Mouse (Mus musculus) hindbrain, embryonic 14.5 days (tissue): Measurements from ENCODE around the gene Cryzl1. TPM values are rescaled to one million over a fixed set of nuclear protein-coding genes. Genes with fewer than 3 reads are reported as not detected.
A peak's percentile ranks its signal among the peaks of the same experiment; 100 is the strongest.

ENCODE experiments used
- ATAC-seq: fragments of 200-750 bp; cut with Nextera tagmentation; 2 replicates; pipeline ENCODE4 v1.8.0; 2017; ENCODE audit warnings: moderate number of reproducible peaks, mild to moderate bottlenecking, moderate TSS enrichment, moderate library complexity; ENCODE audit not compliant: low FRiP score
- DNase-seq: peaks from one replicate; pipeline ENCODE4 v3.0.0-alpha.2; 2015; ENCODE audit warnings: low spot score
- H3K27ac ChIP-seq: fragments of 300-500 bp; sonication (generic); 2 replicates; pipeline ENCODE4 v1.5.1; 2014; ENCODE audit warnings: mild to moderate bottlenecking, moderate library complexity
- H3K27me3 ChIP-seq: fragments of 300-500 bp; sonication (generic); 2 replicates; pipeline ENCODE4 v1.6.1; 2014; ENCODE audit warnings: mild to moderate bottlenecking, low read length, mixed read lengths; ENCODE audit not compliant: control insufficient read depth, insufficient read depth
- H3K36me3 ChIP-seq: fragments of 300-500 bp; sonication (generic); replicated peaks from 2 replicates; pipeline ENCODE4 v1.6.1; 2014; ENCODE audit not compliant: control insufficient read depth, insufficient read depth
- H3K4me1 ChIP-seq: fragments of 300-500 bp; sonication (generic); replicated peaks from 2 replicates; pipeline ENCODE4 v1.6.1; 2014; ENCODE audit warnings: antibody characterized with exemption, low read length, mixed read lengths; ENCODE audit not compliant: control insufficient read depth, insufficient read depth
- H3K4me2 ChIP-seq: fragments of 300-500 bp; sonication (generic); replicated peaks from 2 replicates; pipeline ENCODE4 v1.6.1; 2014; ENCODE audit warnings: mild to moderate bottlenecking, moderate library complexity
- H3K4me3 ChIP-seq: fragments of 300-500 bp; sonication (generic); replicated peaks from 2 replicates; pipeline ENCODE4 v1.5.1; 2014; ENCODE audit warnings: mild to moderate bottlenecking, low read length
- H3K9ac ChIP-seq: fragments of 300-500 bp; sonication (generic); 2 replicates; pipeline ENCODE4 v1.6.1; 2014
- H3K9me3 ChIP-seq: fragments of 300-500 bp; sonication (generic); 2 replicates; pipeline ENCODE4 v1.6.1; 2016; ENCODE audit warnings: low read length; ENCODE audit not compliant: control insufficient read depth
- WGBS: fragments of 180-500 bp; shearing (Covaris S2); extraction: QIAGEN DNeasy Blood & Tissue Kit; methylation state at CpG from one replicate; pipeline ENCODE4 v1.1.7; 2014; 5-methylcytosine and 5-hydroxymethylcytosine counted together
- polyA plus RNA-seq: library from polyadenylated mRNA; unstranded; fragments of >200 nt; fragmentation: Nextera tagmentation; extraction: Ambion mirVana; gene quantifications from 2 replicates; pipeline ENCODE4 v1.2.1, GENCODE M21; 2014

The Cryzl1 gene
- polyA plus RNA-seq, 1 experiment from 2014 or later, result 111 TPM

DNA sequence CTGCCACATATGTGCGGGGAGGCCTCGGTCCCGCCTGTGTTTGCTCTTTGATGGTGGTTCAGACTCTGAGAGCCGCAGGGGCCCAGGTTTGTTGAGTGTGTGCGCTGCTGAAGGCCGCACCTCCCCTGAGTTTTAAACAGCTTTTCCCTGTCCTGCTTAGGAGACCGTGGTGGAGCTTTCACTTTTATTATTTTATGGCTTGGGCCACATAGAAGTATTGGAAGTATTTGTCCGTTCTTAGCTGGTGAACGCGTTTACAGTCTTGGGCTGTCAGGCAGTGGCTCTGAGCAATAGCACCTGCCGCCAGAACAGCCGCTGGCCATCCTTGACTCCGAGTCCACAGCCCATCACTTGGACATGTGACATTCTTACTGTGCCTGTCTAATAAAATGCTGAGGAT is 26.9 kb downstream of the Cryzl1 start:
- Histone ChIP-seq H3K9me3 (no peaks in the 10 kb centered on the region), H3K4me3 (no peak overlapping the region), H3K27me3 (no peaks in the 10 kb centered on the region), H3K27ac (no peak overlapping the region), H3K36me3 (peaks cover 91% of the 10 kb centered on the region), H3K4me2 (no peak overlapping the region), H3K4me1 (no peaks in the 10 kb centered on the region), H3K9ac (no peak overlapping the region)
- 90% methylated on average over 13 of the region's 13 CpGs for WGBS
- DNase-seq (no peak), ATAC-seq (no peak)

DNA sequence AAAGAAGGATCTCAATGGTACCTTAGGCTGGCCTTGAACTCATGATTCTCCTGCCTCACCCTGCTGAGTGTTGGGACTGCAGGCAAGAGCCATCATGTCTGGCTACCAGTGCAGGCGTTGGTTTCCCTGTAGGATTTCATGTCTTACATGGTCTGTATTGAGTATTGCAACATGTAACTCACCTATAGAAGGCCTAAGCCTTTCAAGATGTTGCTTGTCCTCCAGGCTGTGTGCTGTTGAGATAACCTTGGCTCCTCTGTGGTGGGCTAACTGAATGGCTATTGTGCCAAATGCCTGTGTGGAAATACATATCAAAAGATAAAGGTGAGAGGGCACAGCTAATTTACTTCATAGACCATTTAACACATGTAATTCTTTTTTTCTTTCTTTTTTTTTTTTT is 29.8 kb downstream of the Cryzl1 start:
- no peak overlapping the region for H3K4me2 ChIP-seq
- H3K4me1 ChIP-seq, result no peaks in the 10 kb centered on the region
- no peaks in the 10 kb centered on the region for H3K9me3 ChIP-seq
- no peak overlapping the region for H3K9ac ChIP-seq
- no peak for ATAC-seq
- no peaks in the 10 kb centered on the region for H3K27me3 ChIP-seq
- peaks cover 80% of the 10 kb centered on the region for H3K36me3 ChIP-seq
- DNase-seq, result no peak
- 94% methylated on average over 1 of the region's 1 CpGs for WGBS
- H3K4me3 ChIP-seq, result no peak overlapping the region
- H3K27ac ChIP-seq, result no peak overlapping the region

DNA sequence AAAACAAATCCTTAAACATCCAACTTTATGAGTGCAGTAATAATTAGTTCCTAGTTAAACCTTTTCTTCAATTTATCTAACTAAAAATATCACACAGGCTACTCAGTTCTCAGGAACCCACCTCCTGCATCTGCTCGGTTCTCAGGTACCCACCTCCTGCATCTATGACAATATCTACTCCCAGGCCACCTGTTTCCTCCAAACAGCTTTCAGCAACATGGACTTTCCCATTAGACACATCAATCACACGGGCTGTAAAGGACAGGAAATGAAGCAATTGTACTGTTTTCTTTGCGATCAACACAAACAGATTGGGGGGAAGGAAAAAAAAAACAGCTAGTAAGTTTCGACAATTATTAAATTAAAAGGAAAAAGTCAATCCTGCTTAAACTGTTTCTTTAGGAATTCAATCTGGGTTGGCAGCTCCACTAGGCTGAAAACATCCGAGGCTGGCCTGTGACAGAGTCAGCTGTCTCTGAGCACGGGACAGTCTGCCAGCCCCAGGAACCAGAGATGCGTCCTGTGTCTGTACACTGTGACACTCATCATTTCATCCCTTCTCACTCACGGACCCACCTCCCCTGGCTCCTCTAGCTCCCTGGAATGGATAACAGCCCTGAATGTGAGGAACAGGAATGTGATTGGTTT is 33.5 kb downstream of the Cryzl1 start:
- H3K36me3 ChIP-seq, result peaks cover 63% of the 10 kb centered on the region

DNA sequence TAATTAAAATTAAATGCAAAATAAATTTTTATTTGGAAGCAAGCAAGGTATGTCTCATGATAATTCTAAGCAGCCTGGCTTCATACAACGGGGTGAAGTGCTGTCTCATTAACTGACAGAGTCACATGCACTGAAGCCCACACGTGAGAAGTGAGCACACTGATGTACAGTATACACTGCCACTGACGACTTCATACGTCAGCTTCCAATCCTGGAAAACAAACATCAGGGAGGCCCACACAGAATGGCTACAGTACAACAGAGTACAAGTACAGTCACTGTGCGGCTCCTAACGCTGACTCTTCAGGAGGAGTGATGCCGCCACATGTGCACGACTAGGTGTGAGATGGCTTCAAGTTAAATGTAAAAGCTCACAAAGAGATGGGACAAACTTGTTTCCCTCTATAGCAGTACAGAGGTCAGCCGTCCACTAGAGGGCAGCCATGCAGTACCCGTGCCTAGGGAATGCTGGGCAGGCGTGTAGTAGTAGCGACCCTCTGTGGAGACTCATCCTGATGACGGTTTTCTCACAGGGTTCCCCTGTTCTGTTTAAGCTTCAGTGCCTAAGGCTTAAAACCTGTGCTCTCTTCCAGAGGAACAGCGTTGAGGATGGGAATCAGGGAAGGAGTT is 34.2 kb downstream of the Cryzl1 start:
- Histone ChIP-seq H3K9ac (no peak overlapping the region), H3K4me2 (no peak overlapping the region), H3K4me1 (0 out of 2 replicates have a peak, but pooled peaks cover 5% of the 10 kb centered on the region), H3K4me3 (no peak overlapping the region), H3K9me3 (no peaks in the 10 kb centered on the region), H3K27ac (0 out of 2 replicates have a peak overlapping the region, but pooled peaks have one; percentile 27), H3K36me3 (peaks cover 60% of the 10 kb centered on the region), H3K27me3 (no peaks in the 10 kb centered on the region)
- peak; percentile 77 for DNase-seq
- peak; percentile 86 for ATAC-seq
- WGBS, result 35% methylated on average over 14 of the region's 14 CpGs

More for the DNA sequence above, 33.5 kb downstream of the Cryzl1 start:
- Histone ChIP-seq H3K4me3 (no peak overlapping the region), H3K9ac (no peak overlapping the region), H3K4me1 (no peaks in the 10 kb centered on the region), H3K27ac (no peak overlapping the region), H3K4me2 (no peak overlapping the region), H3K9me3 (no peaks in the 10 kb centered on the region), H3K27me3 (no peaks in the 10 kb centered on the region)
- ATAC-seq, result no peak
- WGBS, result 75% methylated on average over 8 of the region's 8 CpGs
- no peak for DNase-seq

DNA sequence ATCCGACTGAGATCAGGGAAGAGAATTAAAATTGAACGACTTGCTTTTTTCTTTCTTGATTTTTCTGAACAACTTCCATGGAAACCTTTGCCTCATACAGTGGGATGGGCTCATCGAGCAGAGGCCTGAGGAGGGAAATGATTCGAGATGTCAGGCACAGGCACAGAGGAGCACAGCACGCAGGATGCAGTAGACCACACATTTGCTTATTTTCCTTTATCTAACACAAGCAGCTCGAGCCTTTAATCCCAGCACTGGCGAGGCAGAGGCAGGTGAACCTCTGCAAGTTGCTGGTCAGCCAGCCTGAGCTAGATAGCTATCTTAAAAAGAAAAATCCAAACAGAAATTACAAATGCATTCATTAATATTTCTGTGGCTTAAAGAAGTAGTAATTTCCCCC is 39.0 kb downstream of the Cryzl1 start:
- ATAC-seq (no peak), DNase-seq (no peak)
- Histone ChIP-seq H3K9me3 (no peaks in the 10 kb centered on the region), H3K4me3 (no peak overlapping the region), H3K27me3 (no peaks in the 10 kb centered on the region), H3K27ac (no peak overlapping the region), H3K4me2 (peak overlapping the region; percentile 89), H3K4me1 (peaks cover 17% of the 10 kb centered on the region), H3K36me3 (peaks cover 30% of the 10 kb centered on the region), H3K9ac (peak overlapping the region; percentile 75; the same call in 1 of the 2 replicates)
- 50% methylated on average over 7 of the region's 7 CpGs for WGBS

DNA sequence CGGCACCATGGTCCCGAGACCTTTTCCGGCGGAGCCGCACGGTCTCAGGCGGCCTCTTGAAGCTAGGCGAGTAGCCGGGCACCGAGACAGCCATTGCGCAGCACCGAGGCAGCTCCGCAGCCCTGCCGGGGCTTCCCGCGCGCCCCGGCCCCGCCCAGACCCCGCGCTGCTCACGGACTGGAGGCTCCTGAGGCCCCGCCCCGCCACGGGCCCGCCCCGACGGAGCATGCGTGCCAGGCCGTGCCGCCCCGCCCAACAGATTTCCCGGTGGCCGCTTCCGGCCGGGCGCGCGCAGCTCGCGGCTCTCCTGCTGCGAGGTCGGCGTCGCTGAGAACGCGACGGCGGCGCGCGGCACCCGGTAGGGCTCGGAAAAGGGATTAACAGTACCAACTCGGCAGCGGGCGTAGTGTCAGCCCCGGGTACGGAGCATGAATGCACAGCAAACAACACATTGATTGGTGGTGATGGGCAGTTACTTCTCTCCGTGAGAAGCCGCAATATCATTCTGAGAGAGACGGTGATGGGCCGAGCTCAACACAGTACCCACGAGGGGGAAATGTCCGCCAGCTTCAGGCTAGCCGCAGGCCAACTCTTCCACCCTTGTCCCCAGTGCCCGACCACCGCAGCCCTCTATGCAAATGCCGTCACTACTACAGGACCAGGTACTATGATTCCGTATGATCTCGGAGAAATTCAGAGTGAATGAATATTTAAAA is 40.0 kb downstream of the Cryzl1 start, which contains the start of gene Donson:
Donson (minus strand) TSS at position 152 of the 716 bp plus-strand sequence.
- Histone ChIP-seq H3K9ac (peak within 1 kb of the TSS; percentile 75), H3K4me2 (peak within 1 kb of the TSS; percentile 89), H3K4me1 (peaks cover 17% of the 10 kb centered on the region), H3K9me3 (no peaks in the 10 kb centered on the region), H3K4me3 (peak within 1 kb of the TSS; percentile 66), H3K27ac (peak within 1 kb of the TSS; percentile 88), H3K36me3 (peaks cover 37% of the 10 kb centered on the region), H3K27me3 (no peaks in the 10 kb centered on the region)
- DNase-seq, result peak; percentile 94
- peak; percentile 98 for ATAC-seq
- WGBS, result under 1% methylated on average over 50 of the region's 71 CpGs

DNA sequence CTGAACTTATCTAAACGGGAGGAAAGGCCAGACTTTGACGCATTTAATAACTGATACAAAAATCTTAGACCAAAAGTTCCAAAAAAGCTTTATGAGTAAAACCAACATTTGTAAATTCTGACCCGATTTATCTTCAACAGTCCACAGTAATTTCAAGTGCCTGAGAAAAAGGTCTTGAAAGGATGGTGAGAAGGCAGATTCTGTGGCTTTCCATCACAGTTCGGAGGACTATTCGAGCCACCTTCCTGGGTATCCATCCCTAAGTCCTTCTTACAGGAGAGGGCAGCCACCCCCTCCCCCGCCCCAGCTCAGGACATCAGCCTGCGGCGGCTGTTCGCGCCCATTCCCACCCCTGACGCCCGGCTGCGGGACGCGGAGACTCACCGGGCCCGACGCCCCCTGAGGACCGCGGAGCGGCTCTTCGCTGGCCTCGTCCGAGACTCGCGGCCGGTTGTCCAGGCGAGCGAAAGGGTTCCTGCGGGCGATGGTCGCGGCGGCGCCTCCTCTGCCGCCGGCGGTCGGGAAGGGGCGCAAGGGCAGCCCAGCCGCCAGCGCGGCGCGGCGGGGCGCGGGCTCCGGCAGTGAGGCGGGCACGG is 40.7 kb downstream of the Cryzl1 start:
- Histone ChIP-seq H3K4me1 (peaks cover 17% of the 10 kb centered on the region), H3K9ac (peak overlapping the region; percentile 75), H3K9me3 (no peaks in the 10 kb centered on the region), H3K27me3 (no peaks in the 10 kb centered on the region), H3K4me2 (peak overlapping the region; percentile 89), H3K4me3 (peak overlapping the region; percentile 66), H3K36me3 (peaks cover 41% of the 10 kb centered on the region), H3K27ac (peak overlapping the region; percentile 88)
- peak; percentile 28 for DNase-seq
- WGBS, result 2% methylated on average over 50 of the region's 51 CpGs
- no peak; the same call in 1 of the 2 replicates for ATAC-seq

DNA sequence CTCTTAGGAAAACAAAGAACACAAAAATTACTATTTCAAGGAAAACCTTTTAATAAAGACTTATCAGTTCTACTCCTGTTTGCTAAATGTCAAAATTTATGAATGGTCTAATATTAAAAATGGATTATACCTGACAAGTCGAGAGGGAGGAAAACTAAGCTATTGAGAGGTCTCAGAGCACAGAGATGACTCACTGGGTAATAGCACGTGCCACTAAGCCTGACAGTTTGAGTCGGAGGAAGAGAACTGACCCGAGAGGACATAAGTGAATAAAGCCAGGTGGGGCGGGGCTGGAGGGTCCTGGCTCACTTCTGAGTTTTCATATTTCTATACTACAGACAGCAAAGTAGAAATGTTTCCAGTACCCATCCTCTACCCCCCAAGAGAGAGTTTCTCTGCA is 42.4 kb downstream of the Cryzl1 start:
- Histone ChIP-seq H3K4me3 (no peak overlapping the region), H3K9me3 (no peaks in the 10 kb centered on the region), H3K36me3 (peaks cover 55% of the 10 kb centered on the region), H3K4me2 (no peak overlapping the region), H3K9ac (no peak overlapping the region), H3K27ac (no peak overlapping the region), H3K27me3 (no peaks in the 10 kb centered on the region), H3K4me1 (peaks cover 17% of the 10 kb centered on the region)
- WGBS, result 84% methylated on average over 5 of the region's 5 CpGs
- no peak for DNase-seq
- no peak for ATAC-seq

DNA sequence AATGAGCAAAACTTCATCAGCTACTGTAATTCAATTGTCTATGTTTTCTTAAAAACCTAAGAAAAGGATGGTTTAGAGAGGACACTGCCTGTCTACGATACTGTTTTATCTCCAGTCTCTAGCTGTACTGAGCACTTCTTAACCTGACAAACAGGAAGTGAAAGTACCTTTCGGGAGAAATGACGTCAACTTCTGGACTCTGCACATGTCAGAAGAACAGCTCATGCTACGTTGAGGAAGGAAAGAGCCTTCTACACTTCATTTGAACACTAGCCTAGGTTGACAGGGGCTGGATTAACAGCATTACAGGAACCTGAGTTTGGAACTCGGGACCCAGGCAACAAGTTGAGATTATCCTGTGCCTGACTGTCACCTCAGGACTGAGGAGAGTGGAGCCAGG is 43.2 kb downstream of the Cryzl1 start:
- Histone ChIP-seq H3K27me3 (no peaks in the 10 kb centered on the region), H3K4me1 (peaks cover 17% of the 10 kb centered on the region), H3K9ac (no peak overlapping the region), H3K4me2 (no peak overlapping the region), H3K36me3 (peaks cover 59% of the 10 kb centered on the region), H3K4me3 (no peak overlapping the region), H3K27ac (no peak overlapping the region), H3K9me3 (no peaks in the 10 kb centered on the region)
- no peak for DNase-seq
- no peak for ATAC-seq
- 91% methylated on average over 5 of the region's 5 CpGs for WGBS
